Mouse (Mus musculus) gastrocnemius, postnatal 25 days (tissue): ENCODE results near the gene Htr6. TPM values are rescaled to one million over a fixed set of nuclear protein-coding genes. Genes with fewer than 3 reads are reported as not detected.
A peak's percentile ranks its signal among the peaks of the same experiment; 100 is the strongest.

ENCODE experiments used
- DNase-seq: peaks from one replicate; pipeline ENCODE4 v3.0.0; 2022
- total RNA-seq, 2 experiments: library from RNA; stranded (reverse); gene quantifications; 1 replicate in 1 of 2; 2 replicates in 1 of 2; pipeline ENCODE4 v1.2.3; 2021

The Htr6 gene
- total RNA-seq, 2 experiments from 2014 or later, result not detected

GRCm38 (mm10) chr4:139086984-139087383 lies 11.6 kb upstream of the Htr6 start:
- DNase-seq, result no peak

- DNase-seq, result peak; percentile 60
Measured at GRCm38 (mm10) chr4:139086037-139086436, 10.7 kb upstream of the Htr6 start.

DNA sequence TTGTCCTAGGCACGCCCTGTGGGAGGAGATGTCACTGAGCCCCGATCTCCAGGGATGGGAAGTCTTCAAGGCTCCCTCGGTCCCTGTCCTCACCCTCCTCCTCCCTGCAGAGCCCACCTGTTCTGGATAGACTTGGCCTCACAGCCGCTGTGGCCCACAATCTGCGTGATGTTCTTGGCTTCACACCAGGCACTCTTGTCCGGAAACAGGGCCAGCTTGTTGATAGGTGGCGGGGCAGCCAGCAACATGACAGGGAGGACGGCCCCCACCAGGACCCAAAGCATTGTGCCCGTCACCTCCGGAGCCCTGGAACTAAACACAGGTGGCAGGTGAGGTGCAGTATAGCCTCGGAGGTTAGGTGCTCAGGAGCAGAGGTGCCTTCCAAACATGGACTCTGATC lies 10.0 kb upstream of the Htr6 start:
- no peak for DNase-seq

- no peak for DNase-seq
Measured at GRCm38 (mm10) chr4:139082790-139083564, 7.6 kb upstream of the Htr6 start.

- DNase-seq, result no peak
Measured at GRCm38 (mm10) chr4:139081270-139081931, 6.0 kb upstream of the Htr6 start.

DNA sequence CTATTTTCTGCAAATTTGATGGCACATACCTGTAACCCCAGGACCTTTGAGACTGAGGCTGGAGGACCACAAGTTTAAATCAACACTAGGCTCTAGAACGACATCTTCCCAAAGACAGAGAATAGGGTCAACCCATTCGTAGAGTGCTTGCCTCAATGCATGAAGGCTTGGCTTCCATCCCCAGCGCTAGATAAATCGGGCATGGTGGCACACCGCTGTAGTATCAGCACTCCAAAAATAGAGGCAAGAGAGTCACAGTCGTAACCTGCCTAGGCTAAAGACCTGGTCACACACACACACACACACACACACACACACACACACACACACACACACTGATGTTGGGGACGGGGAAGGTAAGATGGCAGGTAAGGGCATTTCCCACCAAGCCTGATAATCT lies 4.9 kb upstream of the Htr6 start:
- DNase-seq, result no peak

DNA sequence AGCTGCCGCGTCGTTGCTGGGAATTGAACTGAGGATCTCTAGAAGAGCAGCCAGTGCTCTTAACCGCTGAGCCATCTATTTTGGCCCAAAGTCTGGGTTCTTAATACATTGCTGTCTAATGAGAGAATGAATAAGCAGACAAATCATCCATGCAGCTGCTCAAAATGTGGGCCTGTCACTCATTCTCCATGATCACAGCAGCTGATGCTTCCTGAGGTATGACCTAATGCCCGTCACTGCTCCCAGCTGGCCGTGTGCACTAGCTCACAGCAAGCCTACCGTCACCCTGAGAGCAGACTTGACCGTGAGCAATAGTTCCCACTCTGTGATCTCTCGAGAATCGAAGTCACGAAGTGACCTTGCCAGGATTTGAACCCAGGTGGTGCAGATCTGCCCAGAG lies 4.1 kb upstream of the Htr6 start:
- DNase-seq, result no peak

DNA sequence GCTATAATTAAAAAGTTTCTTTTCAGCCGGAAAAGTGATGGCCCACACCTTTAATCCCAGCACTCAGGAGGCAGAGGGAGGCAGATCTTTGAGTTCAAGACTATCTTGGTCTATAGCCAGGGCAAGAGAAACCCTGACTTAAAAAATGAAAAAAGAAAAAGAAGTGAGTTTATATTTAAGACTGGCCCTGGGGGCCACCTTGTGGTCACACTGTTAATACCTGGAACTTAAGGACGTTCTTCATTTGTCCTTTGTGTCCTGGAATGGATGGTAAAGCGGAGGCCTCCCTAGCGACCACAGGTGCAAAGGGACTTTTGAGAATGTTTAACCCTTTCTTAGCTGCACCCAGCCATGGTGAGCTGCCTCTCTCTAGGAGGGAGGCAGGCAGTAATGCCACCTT lies 3.4 kb upstream of the Htr6 start:
- no peak for DNase-seq

DNA sequence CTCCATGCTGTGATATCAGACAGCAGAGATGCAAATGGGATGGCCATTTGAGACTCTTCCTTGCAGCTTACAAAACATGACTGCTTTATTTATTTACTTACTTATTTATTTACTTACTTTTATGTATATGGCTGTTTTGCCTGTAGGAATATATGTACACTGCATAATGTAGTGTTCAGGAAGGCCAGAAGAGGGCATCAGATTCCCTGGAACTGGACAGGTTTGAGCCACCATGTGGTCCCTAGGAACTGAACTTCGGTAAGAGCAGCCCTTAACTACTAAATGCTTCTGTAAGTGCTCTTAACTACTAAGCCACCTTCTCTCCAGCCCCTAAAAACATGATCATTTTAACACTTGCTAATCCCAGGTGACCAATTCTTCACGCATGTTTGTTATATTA lies 2.9 kb upstream of the Htr6 start:
- no peak for DNase-seq

DNA sequence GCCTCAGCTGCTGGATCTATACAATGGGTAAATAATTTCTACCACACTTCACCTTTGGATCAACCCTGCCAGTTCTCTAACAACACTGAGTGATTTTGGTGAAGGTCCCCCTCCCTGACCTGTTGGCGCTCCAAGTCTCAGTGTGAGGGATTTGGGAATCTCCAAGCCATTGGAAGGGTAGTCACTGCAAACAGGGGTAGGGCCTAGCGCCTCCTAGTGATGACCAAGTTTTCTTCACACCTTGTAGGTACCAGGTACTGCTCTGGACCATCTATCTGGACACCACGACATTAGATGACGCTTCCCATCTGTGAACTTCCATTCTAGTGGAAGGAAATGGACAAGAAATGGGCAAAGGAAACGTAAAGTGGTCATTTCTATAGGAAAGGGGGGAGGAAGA lies 545 bp upstream of the Htr6 start:
- DNase-seq, result no peak

GRCm38 (mm10) chr4:139074060-139074459 lies 1.3 kb downstream of the Htr6 start:
- DNase-seq, result peak; percentile 64

DNA sequence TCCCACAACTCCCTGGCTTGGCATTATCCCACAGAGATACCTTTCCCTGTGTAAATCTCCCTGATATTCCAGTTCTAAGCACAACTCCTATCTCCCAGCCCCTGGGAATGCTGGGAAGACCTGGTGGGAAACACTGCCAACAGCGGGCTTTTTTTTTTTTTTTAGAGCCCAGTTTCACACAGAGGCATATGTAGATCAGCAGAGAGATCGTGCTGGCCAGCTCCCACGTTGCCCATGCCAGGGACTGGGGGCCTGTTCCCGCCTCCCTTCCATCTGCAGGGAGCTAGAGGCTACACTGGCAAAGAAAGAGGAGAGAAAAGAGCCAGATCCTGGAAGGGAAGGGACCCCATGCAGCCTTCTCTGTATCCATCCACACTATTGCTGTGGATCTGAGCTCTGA lies 7.1 kb downstream of the Htr6 start:
- DNase-seq, result no peak

DNA sequence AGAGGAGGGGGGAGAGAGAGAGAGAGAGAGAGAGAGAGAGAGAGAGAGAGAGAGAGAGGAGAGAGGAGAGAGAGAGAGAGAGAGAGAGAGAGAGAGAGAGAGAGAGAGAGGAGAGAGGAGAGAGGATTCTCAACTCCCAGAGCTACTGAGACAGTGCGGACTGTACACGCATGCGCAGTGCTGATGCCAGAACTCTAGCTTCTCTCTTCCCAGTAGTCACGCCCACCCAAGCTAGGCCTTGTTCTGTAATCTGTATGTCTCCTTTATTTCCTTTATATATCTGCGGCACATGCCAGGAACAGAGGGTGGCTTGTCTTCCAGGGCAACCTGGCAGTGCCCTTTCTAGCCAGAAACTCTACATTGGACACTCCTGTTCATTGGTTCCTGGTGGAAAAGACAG lies 10.5 kb downstream of the Htr6 start:
- no peak for DNase-seq

GRCm38 (mm10) chr4:139059569-139059968 lies 15.8 kb downstream of the Htr6 start:
- no peak for DNase-seq

GRCm38 (mm10) chr4:139058029-139058428 lies 17.3 kb downstream of the Htr6 start:
- no peak for DNase-seq

DNA sequence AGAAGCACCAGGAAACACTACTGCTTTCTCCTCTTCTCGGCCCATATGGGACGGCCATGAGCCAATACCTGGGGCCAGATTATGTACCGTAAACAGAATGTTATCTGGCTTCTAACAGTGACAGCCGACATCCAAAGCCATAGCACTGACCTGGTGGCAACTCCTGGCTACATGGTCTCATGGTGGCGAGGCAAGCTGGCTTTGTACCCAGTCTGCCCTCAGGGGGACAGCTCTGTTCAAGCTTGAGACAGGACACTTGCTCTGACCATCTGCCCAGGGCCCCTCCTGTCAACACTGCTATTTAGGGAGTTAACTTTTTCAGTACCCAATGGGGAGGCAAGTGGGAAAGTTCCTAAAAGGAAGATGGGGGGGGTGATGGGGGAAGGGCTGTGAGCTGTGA lies 18.1 kb downstream of the Htr6 start:
- no peak for DNase-seq

- no peak for DNase-seq
Measured at GRCm38 (mm10) chr4:139055744-139056143, 19.6 kb downstream of the Htr6 start.

DNA sequence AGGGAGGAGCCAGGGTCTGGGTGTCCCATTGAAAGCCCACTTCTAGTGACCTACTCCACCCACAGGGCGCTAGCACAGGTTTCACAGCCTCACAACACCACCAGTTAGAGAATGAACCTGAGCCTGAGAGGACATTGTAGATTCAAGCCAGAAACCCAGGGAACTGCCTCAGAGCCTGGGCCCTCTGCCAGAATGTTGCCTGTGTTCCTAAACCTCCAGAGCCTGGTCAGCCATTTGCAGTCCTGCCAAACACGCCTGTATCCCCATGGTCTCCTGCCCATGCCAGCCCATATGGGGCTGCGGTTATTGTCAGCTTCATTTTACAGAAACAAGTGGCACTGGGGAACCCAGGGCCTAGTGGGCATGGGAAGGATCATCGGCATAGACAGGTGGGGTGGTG lies 20.0 kb downstream of the Htr6 start:
- no peak for DNase-seq

- DNase-seq, result no peak
Measured at GRCm38 (mm10) chr4:139054300-139054923, 21.0 kb downstream of the Htr6 start.

DNA sequence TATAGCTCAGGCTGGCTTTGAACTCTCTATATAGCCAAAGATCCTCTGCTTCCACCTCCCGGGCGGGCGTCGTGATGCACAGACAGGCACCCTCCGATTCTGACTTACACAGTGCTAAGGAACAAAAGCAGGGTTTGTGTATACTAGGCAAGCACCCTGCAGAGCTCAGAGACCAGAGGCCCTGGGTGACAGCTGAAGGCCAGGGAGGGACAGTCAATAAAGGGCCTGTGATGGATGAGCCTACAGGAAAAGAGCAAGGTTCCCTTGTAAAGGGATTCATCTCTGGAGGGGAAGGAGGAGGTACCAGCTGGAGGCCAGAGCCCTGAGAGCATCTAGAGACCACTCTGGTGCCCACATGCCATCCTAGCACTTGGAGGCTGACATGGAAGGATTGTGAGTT lies 22.0 kb downstream of the Htr6 start:
- DNase-seq, result no peak

DNA sequence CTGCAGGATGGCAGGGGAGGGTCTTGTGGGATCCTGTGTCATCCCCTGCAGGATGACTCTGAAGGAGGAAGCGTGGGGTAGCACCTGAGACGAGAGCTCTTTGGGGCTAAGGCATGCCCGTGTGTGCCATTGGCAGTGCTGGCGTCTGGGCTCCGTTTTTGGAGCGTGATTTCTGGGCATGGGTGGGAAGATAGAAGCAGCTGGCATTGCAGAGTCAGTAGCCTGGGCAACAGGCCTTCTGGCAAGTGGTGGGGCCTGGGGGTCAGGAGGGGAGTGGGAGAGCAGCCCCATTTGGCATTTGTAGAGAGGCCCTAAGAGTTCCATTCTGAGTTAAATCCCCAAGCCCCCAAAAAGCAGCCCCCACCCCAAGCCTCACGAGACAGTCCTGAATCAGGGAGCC lies 22.6 kb downstream of the Htr6 start:
- DNase-seq, result no peak

DNA sequence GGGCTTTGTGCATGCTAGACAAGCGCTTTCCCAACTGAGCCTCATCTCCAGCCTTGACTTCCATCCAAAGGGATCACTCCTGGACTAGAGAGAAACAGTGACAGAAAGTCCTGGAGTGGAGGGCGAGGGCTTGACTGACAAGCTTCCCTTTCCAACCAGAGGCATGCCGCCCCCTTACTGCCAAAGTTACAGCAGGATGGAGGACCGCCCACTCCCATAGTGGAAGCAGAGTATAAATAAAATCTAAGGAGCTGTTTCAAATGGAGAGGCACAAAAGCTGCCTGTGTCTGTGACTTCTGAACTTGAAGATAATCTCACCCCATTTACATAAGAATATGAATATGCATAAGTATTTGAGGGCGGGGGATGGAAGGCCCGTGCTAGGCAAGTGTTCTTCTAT lies 26.9 kb downstream of the Htr6 start:
- DNase-seq, result no peak

DNA sequence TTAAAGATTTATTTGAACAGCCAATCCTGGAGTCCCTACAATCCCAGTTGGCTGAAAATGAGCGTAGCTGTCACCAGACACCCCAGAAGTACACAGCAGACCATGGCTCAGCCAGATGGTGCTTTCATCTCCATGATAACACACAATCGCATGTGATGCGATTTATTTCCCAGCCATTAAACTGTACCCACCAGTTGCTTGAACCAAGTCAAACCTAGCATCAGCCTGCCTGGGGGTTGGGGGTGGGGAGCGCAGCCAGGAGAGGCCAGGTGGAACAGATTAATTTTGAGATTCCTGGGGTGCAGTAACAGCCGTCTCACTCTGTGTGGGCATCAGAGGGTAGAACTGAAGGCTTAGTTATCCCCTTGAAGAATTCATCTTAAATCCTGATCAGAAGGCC lies 29.0 kb downstream of the Htr6 start:
- DNase-seq, result no peak

- no peak for DNase-seq
Measured at GRCm38 (mm10) chr4:139044566-139044965, 30.8 kb downstream of the Htr6 start.
